Mouse (Mus musculus) thymus, adult 2 months (tissue): ENCODE data around the gene Sebox.

Experiments
- CTCF ChIP-seq: fragments of 200-500 bp; IDR thresholded peaks from 2 replicates; pipeline ENCODE4 v1.5.1; 2012; ENCODE audit warnings: mild to moderate bottlenecking, control low read depth, low read length, moderate library complexity, borderline replicate concordance; ENCODE audit not compliant: control insufficient read depth, poor library complexity, insufficient read depth; ENCODE audit errors: extremely low read depth
- POLR2A ChIP-seq: fragments of 200-500 bp; IDR thresholded peaks from 2 replicates; pipeline ENCODE4 v1.6.1; 2012; ENCODE audit warnings: mild to moderate bottlenecking, low read length, control low read depth, moderate library complexity; ENCODE audit not compliant: control insufficient read depth, poor library complexity, insufficient read depth; ENCODE audit errors: extremely low read depth

DNA sequence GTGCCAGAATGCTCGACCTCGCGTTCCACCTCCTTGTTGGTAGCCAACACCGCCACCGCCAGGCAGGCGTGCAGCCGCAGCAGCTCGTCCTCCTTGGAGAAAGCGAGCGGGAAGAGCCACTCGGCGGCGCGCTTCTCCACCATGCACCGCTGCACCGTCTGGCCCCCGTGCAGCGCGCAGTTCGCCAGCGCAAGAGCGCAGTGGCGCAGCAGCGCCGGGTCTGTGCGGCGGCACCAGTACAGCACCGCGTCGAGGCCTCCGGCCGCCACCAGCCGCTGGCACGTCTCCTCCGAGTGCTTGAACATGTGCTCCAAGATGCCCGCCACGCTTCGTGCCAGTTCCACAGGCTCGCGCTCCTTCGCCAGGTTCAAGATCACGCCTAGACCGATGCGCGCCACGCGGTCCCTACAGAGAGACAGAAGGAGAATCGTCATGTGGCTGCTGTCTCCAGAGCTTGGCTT lies 12.4 kb upstream of the Sebox start:
- no peak for TF ChIP-seq POLR2A
- no peak for TF ChIP-seq CTCF
